Mouse (Mus musculus) ovary, postnatal 10 days (tissue): ENCODE data around the gene Prl5a1.

ENCODE experiments used
- DNase-seq: peaks from one replicate; pipeline ENCODE4 v3.0.0; 2022; ENCODE audit warnings: low spot score

Gene Prl5a1

GRCm38 (mm10) chr13:28142184-28142583 is at the start of gene Prl5a1:
Gene Prl5a1 (plus strand): TSS chr13:28142484.
- no peak for DNase-seq

GRCm38 (mm10) chr13:28096161-28096560 is 46.1 kb upstream of the Prl5a1 start:
- DNase-seq, result no peak

DNA sequence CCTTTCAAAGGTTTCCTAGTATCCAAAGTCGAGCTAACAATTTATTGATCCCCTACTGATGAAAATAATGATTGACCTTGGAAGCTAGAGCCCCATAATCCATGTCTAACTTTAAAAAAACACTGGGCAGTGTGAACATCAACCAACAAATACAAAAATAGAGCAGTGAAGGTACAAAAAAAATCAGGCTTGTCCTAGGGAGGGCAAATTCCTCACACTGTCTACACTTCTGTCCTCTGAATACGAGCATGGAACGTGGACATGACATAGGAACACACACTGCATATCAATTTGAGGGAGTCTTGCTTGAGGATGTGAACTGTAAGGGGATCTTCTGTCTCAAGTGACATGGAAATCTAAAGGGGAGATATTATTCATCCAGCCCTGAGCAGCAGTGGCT is 33.7 kb upstream of the Prl5a1 start:
- no peak for DNase-seq

GRCm38 (mm10) chr13:28132781-28133180 is 9.5 kb upstream of the Prl5a1 start:
- DNase-seq, result no peak

DNA sequence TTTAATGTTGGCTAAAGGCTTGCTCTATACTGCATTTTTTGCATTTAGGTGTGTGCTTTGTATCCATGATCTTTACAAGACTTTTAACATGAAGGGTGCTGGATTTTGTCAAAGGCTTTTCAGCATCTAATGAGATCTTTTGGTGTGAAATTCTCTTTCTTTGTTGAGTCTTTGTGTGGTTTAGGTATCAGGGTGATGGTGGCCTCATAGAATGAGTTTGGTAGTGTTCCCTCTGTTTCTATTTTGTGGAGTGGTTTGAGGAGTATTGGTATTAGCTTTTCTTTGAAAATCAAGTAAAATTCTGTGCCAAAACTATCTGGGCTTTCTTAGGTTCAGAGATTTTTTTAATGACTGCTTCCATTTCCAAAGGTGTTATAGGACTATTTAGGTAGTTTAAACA is 6.5 kb upstream of the Prl5a1 start:
- no peak for DNase-seq
